Mouse (Mus musculus): Measurements from ENCODE around the gene Uox. TPM values are rescaled to one million over a fixed set of nuclear protein-coding genes. Genes with fewer than 3 reads are reported as not detected.

Gene Uox
- polyA plus RNA-seq, 1 experiment, result 0.75 TPM

DNA sequence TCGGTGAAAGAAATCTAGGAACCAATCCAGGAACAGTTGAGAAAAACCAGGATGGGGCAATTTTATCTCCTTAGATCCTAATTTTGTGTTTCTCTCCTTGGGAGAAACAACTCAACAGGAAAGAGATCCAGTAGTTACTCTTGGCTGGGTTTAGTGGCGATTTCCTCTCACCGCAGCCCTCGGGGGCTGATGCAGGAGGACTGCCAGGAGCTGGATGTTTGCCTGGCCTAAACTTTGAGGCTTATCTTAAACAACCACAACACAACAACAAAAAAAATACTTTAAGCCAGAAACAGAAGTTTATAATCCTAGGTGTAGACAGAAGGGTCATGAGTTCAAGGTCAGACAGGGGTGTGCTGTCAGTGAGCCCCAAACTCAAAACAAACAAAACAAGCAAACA, 41.6 kb downstream of the Uox start:
- H3K4me3 ChIP-seq (ENCODE audit: control insufficient read depth, low read depth, low read length), result no peak overlapping the region
- no peaks in the 10 kb centered on the region for H3K36me3 ChIP-seq (ENCODE audit: control insufficient read depth, insufficient read depth, low read length)
- TF ChIP-seq CTCF (IDR thresholded peaks at IDR 0.05; ENCODE audit: control insufficient read depth, insufficient read depth, insufficient replicate concordance, low read depth, low read length) (no peak), POLR2A (IDR thresholded peaks at IDR 0.05; ENCODE audit: control insufficient read depth, low read depth, low read length) (no peak)
- H3K4me1 ChIP-seq (ENCODE audit: control insufficient read depth, insufficient read depth, low read length), result no peaks in the 10 kb centered on the region
- H3K27ac ChIP-seq (ENCODE audit: control insufficient read depth, insufficient read depth, low read depth, low read length), result no peak overlapping the region
- H3K27me3 ChIP-seq (ENCODE audit: control insufficient read depth, insufficient read depth, low read length), result no peaks in the 10 kb centered on the region

DNA sequence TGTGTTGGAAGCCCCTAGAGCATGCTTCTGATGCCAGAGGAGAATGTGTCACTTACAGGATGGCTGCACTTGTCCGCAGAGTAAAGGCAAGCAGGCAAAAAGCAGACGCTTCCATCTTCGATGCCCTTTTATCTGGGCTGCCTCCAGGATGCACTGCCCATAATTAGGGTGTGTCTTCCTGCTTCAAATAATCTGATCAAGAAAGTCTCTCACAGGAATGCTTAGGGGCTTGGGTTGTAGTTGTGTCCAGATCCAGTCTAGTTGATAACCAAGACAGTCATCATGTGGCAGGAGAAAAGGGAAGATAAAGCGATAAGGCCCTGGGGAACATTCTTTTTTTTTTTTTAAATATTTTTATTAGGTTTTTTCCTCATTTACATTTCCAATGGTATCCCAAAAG, 45.3 kb downstream of the Uox start, which contains the start of gene Dnase2b:
TSS of gene Dnase2b (minus strand) at position 101 of the 400 bp plus-strand sequence.
- Histone ChIP-seq H3K4me3 (ENCODE audit: control insufficient read depth, low read depth, low read length) (no peak within 1 kb of the TSS), H3K36me3 (ENCODE audit: control insufficient read depth, insufficient read depth, low read length) (no peaks in the 10 kb centered on the region), H3K4me1 (ENCODE audit: control insufficient read depth, insufficient read depth, low read length) (no peaks in the 10 kb centered on the region), H3K27ac (ENCODE audit: control insufficient read depth, insufficient read depth, low read depth, low read length) (no peak within 1 kb of the TSS), H3K27me3 (ENCODE audit: control insufficient read depth, insufficient read depth, low read length) (no peaks in the 10 kb centered on the region)
- TF ChIP-seq POLR2A (IDR thresholded peaks at IDR 0.05; ENCODE audit: control insufficient read depth, low read depth, low read length) (no peak), CTCF (IDR thresholded peaks at IDR 0.05; ENCODE audit: control insufficient read depth, insufficient read depth, insufficient replicate concordance, low read depth, low read length) (no peak)

DNA sequence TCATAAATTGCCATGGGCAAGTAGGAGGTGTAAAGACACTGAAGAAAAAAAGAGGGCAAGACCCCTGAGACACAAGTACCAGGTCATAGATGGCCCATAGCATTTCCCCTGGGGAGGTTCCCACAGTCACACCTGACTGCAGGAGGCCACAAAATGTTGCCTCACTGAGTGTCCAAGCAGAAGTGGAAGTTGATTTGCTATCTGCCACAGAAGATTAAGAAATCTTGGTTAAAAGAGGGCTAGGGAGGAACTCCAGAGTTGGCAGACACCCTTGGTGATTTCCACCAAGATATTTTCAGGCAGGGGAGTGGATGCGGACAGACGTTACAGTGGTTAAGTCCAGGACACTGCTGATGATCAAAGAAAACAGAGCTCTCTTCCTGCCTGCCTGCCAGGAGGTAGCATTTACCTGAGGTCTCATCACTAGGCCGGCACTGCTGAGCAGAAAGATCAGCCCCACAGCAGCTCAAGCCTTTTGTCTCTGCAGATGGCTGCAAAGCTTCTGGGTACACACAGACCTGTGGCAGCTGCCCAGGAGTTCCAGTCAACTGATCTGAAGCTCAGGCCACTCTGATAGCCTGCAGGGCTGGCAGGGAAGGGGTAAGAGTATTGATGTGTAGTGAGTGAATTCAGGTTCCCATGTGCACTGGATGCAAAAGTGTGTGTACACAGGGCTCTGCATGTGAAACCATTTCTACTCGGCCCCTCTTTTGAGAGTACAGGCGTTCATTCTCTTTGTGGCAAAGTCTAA, 46.5 kb downstream of the Uox start:
- H3K27me3 ChIP-seq (ENCODE audit: control insufficient read depth, insufficient read depth, low read length), result no peaks in the 10 kb centered on the region
- H3K4me1 ChIP-seq (ENCODE audit: control insufficient read depth, insufficient read depth, low read length), result no peaks in the 10 kb centered on the region; the same call in 1 of the 2 replicates
- H3K36me3 ChIP-seq (ENCODE audit: control insufficient read depth, insufficient read depth, low read length), result no peaks in the 10 kb centered on the region
- H3K4me3 ChIP-seq (ENCODE audit: control insufficient read depth, low read depth, low read length), result no peak overlapping the region
- no peak overlapping the region for H3K27ac ChIP-seq (ENCODE audit: control insufficient read depth, insufficient read depth, low read depth, low read length)
- TF ChIP-seq POLR2A (IDR thresholded peaks at IDR 0.05; ENCODE audit: control insufficient read depth, low read depth, low read length), result no peak
- no peak for TF ChIP-seq CTCF (IDR thresholded peaks at IDR 0.05; ENCODE audit: control insufficient read depth, insufficient read depth, insufficient replicate concordance, low read depth, low read length)

DNA sequence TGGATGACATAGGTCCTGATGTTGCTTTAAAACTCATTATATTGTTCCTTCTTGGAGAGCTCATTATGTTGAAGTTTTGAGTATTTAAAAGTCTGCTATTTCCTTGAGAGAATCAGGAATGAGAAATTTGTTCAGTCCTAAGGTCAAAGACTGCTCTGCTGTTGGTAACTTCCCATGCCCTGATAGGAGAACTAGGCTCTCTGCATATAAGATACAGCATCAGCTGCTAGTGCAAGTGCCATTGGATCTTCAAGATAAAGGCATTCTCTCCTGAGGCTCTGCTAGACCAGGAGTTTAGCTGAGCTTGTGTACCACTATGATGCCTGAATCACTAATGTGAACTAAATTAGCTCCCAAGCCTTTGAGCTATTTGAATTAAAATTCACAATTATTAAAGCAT, 47.7 kb downstream of the Uox start:
- TF ChIP-seq POLR2A (IDR thresholded peaks at IDR 0.05; ENCODE audit: control insufficient read depth, low read depth, low read length) (no peak), CTCF (IDR thresholded peaks at IDR 0.05; ENCODE audit: control insufficient read depth, insufficient read depth, insufficient replicate concordance, low read depth, low read length) (no peak)
- Histone ChIP-seq H3K4me1 (ENCODE audit: control insufficient read depth, insufficient read depth, low read length) (no peaks in the 10 kb centered on the region; the same call in 1 of the 2 replicates), H3K27ac (ENCODE audit: control insufficient read depth, insufficient read depth, low read depth, low read length) (no peak overlapping the region), H3K36me3 (ENCODE audit: control insufficient read depth, insufficient read depth, low read length) (no peaks in the 10 kb centered on the region), H3K27me3 (ENCODE audit: control insufficient read depth, insufficient read depth, low read length) (no peaks in the 10 kb centered on the region), H3K4me3 (ENCODE audit: control insufficient read depth, low read depth, low read length) (no peak overlapping the region)

DNA sequence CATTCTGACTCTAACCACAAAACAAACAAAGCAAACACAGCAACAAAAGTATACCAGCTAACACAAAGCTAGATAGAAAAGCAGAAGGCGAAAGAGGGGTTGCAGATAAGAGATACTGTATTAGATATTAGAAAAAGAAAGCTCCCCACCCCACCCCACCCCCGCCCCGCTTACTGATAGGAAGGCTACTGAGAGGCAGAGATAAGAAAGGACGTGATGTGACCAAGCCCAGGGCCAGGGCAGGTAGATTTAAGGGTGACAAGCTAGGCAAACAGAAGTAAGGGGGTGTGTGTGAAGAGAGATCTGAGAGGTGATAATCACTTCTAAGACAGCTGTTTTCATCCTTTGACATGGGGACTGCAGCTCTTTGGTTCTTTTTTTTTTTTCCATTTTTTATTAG, 48.1 kb downstream of the Uox start:
- Histone ChIP-seq H3K27ac (ENCODE audit: control insufficient read depth, insufficient read depth, low read depth, low read length) (no peak overlapping the region), H3K4me1 (ENCODE audit: control insufficient read depth, insufficient read depth, low read length) (no peaks in the 10 kb centered on the region; the same call in 1 of the 2 replicates), H3K36me3 (ENCODE audit: control insufficient read depth, insufficient read depth, low read length) (no peaks in the 10 kb centered on the region), H3K27me3 (ENCODE audit: control insufficient read depth, insufficient read depth, low read length) (no peaks in the 10 kb centered on the region), H3K4me3 (ENCODE audit: control insufficient read depth, low read depth, low read length) (no peak overlapping the region)
- TF ChIP-seq CTCF (IDR thresholded peaks at IDR 0.05; ENCODE audit: control insufficient read depth, insufficient read depth, insufficient replicate concordance, low read depth, low read length) (no peak), POLR2A (IDR thresholded peaks at IDR 0.05; ENCODE audit: control insufficient read depth, low read depth, low read length) (no peak)

DNA sequence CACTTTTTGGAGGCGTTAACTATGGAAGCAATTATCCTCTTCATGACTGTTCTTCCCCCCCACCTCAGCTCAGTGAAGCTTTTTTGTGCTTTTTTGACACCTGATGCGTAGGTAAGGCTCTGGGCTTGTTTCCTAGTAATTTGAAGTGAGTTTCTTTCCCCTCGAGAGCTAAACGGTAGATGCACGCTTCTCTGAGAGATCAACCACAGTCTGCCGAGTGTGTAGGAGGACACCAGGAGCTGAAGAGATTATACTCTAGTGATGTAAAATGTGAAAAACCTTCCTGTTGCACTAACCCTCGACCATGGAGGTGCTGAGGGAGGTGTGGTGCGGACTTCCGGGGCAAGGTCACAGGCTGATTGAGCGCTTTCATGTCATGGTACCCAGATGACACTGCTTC, 49.9 kb downstream of the Uox start:
- Histone ChIP-seq H3K4me1 (ENCODE audit: control insufficient read depth, insufficient read depth, low read length) (no peaks in the 10 kb centered on the region; the same call in 1 of the 2 replicates), H3K36me3 (ENCODE audit: control insufficient read depth, insufficient read depth, low read length) (no peaks in the 10 kb centered on the region)
- TF ChIP-seq CTCF (IDR thresholded peaks at IDR 0.05; ENCODE audit: control insufficient read depth, insufficient read depth, insufficient replicate concordance, low read depth, low read length), result no peak
- TF ChIP-seq POLR2A (IDR thresholded peaks at IDR 0.05; ENCODE audit: control insufficient read depth, low read depth, low read length), result no peak

DNA sequence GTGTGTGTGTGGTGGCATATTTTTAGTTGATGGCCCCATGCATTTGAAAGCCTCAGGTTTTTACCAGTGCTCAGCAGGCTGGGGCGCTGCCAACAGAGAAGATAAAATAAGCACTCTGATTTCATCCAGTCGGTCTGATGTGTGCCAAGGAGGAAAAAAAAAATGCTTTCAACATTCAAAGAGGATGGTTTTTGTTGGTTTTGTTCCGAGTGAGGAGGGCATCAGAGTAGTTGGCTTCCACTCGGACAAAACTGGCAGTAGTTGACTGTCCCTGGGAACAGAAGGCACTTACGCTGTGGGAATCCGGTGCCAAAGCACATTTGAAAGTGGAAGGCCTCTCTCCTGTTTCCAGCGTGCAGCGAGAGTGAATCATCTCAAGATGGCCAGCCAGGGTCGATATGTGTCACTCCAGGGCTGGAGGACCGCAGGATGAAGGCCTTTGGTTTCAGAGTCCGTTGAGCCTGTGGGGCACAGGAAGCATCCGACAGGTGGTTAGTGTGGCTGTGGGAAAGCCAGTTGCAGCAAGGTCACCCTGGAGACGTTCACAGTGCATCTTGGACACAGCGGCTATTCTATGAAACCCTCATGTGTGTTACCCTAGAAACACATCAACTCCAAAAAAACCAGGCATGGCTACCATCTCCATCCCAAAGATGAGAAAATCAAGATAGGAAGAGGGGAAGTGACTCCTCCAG, 50.5 kb downstream of the Uox start:
- no peak for TF ChIP-seq POLR2A (IDR thresholded peaks at IDR 0.05; ENCODE audit: control insufficient read depth, low read depth, low read length)
- TF ChIP-seq CTCF (IDR thresholded peaks at IDR 0.05; ENCODE audit: control insufficient read depth, insufficient read depth, insufficient replicate concordance, low read depth, low read length), result no peak
- Histone ChIP-seq H3K36me3 (ENCODE audit: control insufficient read depth, insufficient read depth, low read length) (no peaks in the 10 kb centered on the region), H3K27me3 (ENCODE audit: control insufficient read depth, insufficient read depth, low read length) (no peaks in the 10 kb centered on the region), H3K27ac (ENCODE audit: control insufficient read depth, insufficient read depth, low read depth, low read length) (no peak overlapping the region), H3K4me1 (ENCODE audit: control insufficient read depth, insufficient read depth, low read length) (no peaks in the 10 kb centered on the region; the same call in 1 of the 2 replicates), H3K4me3 (ENCODE audit: control insufficient read depth, low read depth, low read length) (no peak overlapping the region)

More for the DNA sequence above, 49.9 kb downstream of the Uox start:
- H3K27me3 ChIP-seq (ENCODE audit: control insufficient read depth, insufficient read depth, low read length), result no peaks in the 10 kb centered on the region
- H3K4me3 ChIP-seq (ENCODE audit: control insufficient read depth, low read depth, low read length), result no peak overlapping the region
- no peak overlapping the region for H3K27ac ChIP-seq (ENCODE audit: control insufficient read depth, insufficient read depth, low read depth, low read length)
